Mouse (Mus musculus): ENCODE measurements around the gene 4921524J17Rik. TPM values are rescaled to one million over a fixed set of nuclear protein-coding genes. Genes with fewer than 3 reads are reported as not detected.

The 4921524J17Rik gene
- polyA plus RNA-seq, 1 experiment from 2014 or later, result 60.3 TPM

DNA sequence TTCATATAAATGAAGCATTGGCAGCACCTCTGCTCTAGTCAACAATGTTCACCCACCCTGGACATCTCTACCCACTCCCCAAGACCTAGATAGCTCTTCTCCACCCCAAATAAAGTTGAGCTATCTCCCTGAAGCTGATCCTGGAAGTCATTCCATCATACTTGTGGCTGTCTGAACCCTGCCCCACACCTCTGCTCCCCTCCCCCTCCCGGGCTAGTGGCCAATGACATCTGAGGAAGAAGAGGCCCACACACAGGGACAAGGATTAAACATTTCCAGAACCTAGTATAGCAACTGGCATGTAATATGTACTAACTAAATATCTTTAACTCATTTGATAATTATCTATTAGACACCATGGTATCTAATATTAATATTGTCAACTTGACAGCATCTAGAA lies 29.8 kb upstream of the 4921524J17Rik start:
- WGBS, result 91% methylated on average over 1 of the region's 1 CpGs
- no peak overlapping the region for H3K4me3 ChIP-seq
- H3K9ac ChIP-seq, result no peak overlapping the region
- H3K27me3 ChIP-seq, result no peaks in the 10 kb centered on the region
- H3K4me2 ChIP-seq, result no peak overlapping the region
- no peak for ATAC-seq
- H3K9me3 ChIP-seq (replicated peaks), result no peaks in the 10 kb centered on the region
- no peaks in the 10 kb centered on the region for H3K36me3 ChIP-seq (ENCODE audit: poor library complexity, severe bottlenecking)
- H3K4me1 ChIP-seq, result no peaks in the 10 kb centered on the region
- H3K27ac ChIP-seq, result no peak overlapping the region

DNA sequence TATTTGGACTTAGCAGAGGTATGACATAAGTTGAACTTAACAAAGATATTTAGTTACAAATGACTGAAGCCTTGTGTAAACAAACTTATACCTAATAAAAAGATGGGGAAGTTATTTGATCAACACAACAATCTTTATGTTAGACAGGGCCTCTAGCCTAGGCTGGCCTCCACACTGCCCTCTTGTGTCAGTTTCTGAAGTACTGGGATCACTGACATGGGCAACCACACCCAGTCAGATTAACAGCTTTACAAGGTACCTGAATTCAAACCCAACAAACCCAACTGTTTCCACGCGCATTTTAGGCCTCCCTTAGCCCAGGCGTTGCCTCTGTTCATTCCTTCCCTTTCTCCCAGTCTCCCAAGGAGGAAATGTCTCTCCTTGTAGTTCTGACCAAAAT lies 28.7 kb upstream of the 4921524J17Rik start:
- H3K36me3 ChIP-seq (ENCODE audit: poor library complexity, severe bottlenecking), result no peaks in the 10 kb centered on the region
- H3K4me3 ChIP-seq, result no peak overlapping the region
- no peak overlapping the region for H3K9ac ChIP-seq
- no peaks in the 10 kb centered on the region for H3K4me1 ChIP-seq
- H3K9me3 ChIP-seq (replicated peaks), result no peaks in the 10 kb centered on the region
- ATAC-seq, result no peak
- H3K27ac ChIP-seq, result no peak overlapping the region
- 86% methylated on average over 3 of the region's 3 CpGs for WGBS
- no peaks in the 10 kb centered on the region for H3K27me3 ChIP-seq
- no peak overlapping the region for H3K4me2 ChIP-seq

DNA sequence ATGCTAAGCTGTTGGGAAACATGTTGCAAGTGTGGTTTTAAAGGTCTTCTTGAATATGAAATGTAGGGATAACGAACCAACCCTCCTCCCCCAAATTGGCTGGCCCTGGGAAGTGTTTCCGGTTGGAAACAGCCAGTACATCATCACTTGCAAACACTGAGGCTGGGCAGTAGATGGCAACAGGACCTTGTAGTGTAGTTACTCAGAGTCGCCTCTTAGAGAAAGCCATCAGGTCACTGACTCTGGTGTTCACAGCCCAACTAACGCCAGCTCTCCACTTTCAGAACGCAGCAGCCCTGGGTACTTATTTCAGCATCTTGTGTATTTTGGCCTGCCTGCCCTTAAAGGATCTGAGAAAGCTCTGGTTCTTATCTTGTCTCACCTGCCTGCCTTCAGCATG lies 28.2 kb upstream of the 4921524J17Rik start:
- no peak for ATAC-seq
- no peak overlapping the region for H3K4me2 ChIP-seq
- H3K9me3 ChIP-seq (replicated peaks), result no peaks in the 10 kb centered on the region
- no peaks in the 10 kb centered on the region for H3K4me1 ChIP-seq
- H3K36me3 ChIP-seq (ENCODE audit: poor library complexity, severe bottlenecking), result no peaks in the 10 kb centered on the region
- no peaks in the 10 kb centered on the region for H3K27me3 ChIP-seq
- no peak overlapping the region for H3K4me3 ChIP-seq
- H3K27ac ChIP-seq, result no peak overlapping the region
- H3K9ac ChIP-seq, result no peak overlapping the region
- WGBS, result 44% methylated on average over 5 of the region's 5 CpGs

GRCm38 (mm10) chr8:85459582-85459981 lies 26.9 kb upstream of the 4921524J17Rik start:
- no peaks in the 10 kb centered on the region for H3K9me3 ChIP-seq (replicated peaks)
- H3K4me2 ChIP-seq, result no peak overlapping the region
- H3K27ac ChIP-seq, result no peak overlapping the region
- H3K9ac ChIP-seq, result no peak overlapping the region
- WGBS, result 73% methylated on average over 3 of the region's 3 CpGs
- H3K4me3 ChIP-seq, result no peak overlapping the region
- no peaks in the 10 kb centered on the region for H3K36me3 ChIP-seq (ENCODE audit: poor library complexity, severe bottlenecking)
- ATAC-seq, result no peak
- no peaks in the 10 kb centered on the region for H3K4me1 ChIP-seq
- H3K27me3 ChIP-seq, result no peaks in the 10 kb centered on the region

GRCm38 (mm10) chr8:85456536-85456935 lies 23.9 kb upstream of the 4921524J17Rik start:
- no peak overlapping the region for H3K4me3 ChIP-seq
- H3K9me3 ChIP-seq (replicated peaks), result no peaks in the 10 kb centered on the region
- no peak overlapping the region for H3K9ac ChIP-seq
- WGBS, result 9% methylated on average over 14 of the region's 14 CpGs
- no peaks in the 10 kb centered on the region for H3K27me3 ChIP-seq
- H3K4me1 ChIP-seq, result peaks cover 17% of the 10 kb centered on the region
- peak; percentile 73 for ATAC-seq
- H3K27ac ChIP-seq, result no peak overlapping the region
- no peaks in the 10 kb centered on the region for H3K36me3 ChIP-seq (ENCODE audit: poor library complexity, severe bottlenecking)
- no peak overlapping the region for H3K4me2 ChIP-seq

DNA sequence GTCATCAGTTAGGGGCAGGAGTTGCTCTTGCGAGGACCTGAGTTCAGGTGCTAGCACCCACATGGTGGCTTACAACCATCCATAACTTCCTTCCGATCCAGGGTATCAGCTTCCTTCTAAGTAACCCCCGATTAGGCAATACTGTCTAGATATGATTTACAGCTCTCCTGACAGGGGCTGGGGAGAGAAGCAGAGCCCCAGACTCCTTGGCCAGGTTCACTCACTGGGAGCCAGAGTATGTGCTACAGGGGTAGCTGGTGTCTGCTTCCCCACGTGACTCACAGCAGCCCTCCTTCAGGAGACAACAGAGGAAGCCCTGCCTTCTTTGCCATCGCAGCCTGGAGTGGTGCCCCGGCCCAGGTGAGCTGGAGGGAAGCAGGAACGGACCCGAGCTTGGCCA lies 22.1 kb upstream of the 4921524J17Rik start:
- peaks cover 17% of the 10 kb centered on the region for H3K4me1 ChIP-seq
- H3K27ac ChIP-seq, result no peak overlapping the region
- no peak for ATAC-seq
- 70% methylated on average over 8 of the region's 8 CpGs for WGBS
- H3K9ac ChIP-seq, result no peak overlapping the region
- no peaks in the 10 kb centered on the region for H3K27me3 ChIP-seq
- no peak overlapping the region for H3K4me2 ChIP-seq
- H3K4me3 ChIP-seq, result no peak overlapping the region
- H3K36me3 ChIP-seq (ENCODE audit: poor library complexity, severe bottlenecking), result no peaks in the 10 kb centered on the region
- no peaks in the 10 kb centered on the region for H3K9me3 ChIP-seq (replicated peaks)

DNA sequence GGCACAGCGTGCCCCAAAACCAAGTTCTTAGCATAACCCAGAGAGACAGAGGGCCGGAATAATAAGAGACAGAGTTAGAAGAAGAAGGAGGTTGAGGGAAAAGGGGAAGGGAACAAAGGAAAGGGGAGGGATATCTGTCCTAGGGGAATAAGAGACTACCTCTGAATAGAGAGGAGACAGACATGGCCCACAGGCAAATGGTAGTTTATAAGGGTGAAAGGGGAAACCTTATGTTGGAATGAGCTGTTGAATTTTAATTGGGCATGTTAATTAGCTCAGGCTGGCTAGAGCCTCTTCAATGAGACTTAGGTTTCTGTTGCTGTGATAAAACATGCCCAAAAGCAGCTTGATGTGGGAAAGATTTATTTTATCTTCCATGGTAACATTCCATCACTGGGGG lies 20.6 kb upstream of the 4921524J17Rik start:
- WGBS, result 38% methylated on average over 2 of the region's 2 CpGs
- Histone ChIP-seq H3K27ac (peak overlapping the region; percentile 20; the same call in 1 of the 2 replicates), H3K27me3 (no peaks in the 10 kb centered on the region), H3K4me3 (no peak overlapping the region), H3K4me1 (peaks cover 17% of the 10 kb centered on the region), H3K9me3 (replicated peaks) (no peaks in the 10 kb centered on the region), H3K9ac (no peak overlapping the region), H3K4me2 (no peak overlapping the region), H3K36me3 (ENCODE audit: poor library complexity, severe bottlenecking) (no peaks in the 10 kb centered on the region)
- peak; percentile 58; the same call in 1 of the 2 replicates for ATAC-seq

DNA sequence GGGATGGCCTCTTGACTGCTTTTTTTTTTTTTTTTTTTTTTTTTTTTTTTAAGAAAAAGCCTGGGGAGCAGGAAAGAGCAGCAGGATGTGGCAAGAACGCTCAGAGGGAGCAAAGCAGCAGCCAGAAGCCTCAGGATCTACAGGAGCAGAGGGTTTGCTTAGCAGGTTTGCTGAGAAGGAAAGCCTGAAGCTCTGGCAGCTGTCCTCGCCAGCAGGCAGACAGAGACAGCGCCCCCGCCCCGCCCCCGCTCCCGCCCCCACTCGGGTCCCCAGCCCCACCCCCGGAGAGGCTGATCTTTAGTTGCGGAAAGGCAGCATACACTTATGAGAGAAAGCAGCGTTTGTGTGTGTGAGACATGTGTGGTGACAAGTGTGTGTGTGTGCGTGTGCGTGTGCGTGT lies 19.7 kb upstream of the 4921524J17Rik start:
- no peaks in the 10 kb centered on the region for H3K27me3 ChIP-seq
- H3K36me3 ChIP-seq (ENCODE audit: poor library complexity, severe bottlenecking), result no peaks in the 10 kb centered on the region
- H3K4me1 ChIP-seq, result peaks cover 17% of the 10 kb centered on the region
- 0 out of 2 replicates have a peak overlapping the region, but pooled peaks have one; percentile 26 for H3K9ac ChIP-seq
- WGBS, result 18% methylated on average over 14 of the region's 14 CpGs
- peak overlapping the region; percentile 45 for H3K4me2 ChIP-seq
- peak; percentile 41; the same call in 1 of the 2 replicates for ATAC-seq
- no peaks in the 10 kb centered on the region for H3K9me3 ChIP-seq (replicated peaks)
- 0 out of 2 replicates have a peak overlapping the region, but pooled peaks have one; percentile 3 for H3K4me3 ChIP-seq
- H3K27ac ChIP-seq, result no peak overlapping the region; the same call in 1 of the 2 replicates

DNA sequence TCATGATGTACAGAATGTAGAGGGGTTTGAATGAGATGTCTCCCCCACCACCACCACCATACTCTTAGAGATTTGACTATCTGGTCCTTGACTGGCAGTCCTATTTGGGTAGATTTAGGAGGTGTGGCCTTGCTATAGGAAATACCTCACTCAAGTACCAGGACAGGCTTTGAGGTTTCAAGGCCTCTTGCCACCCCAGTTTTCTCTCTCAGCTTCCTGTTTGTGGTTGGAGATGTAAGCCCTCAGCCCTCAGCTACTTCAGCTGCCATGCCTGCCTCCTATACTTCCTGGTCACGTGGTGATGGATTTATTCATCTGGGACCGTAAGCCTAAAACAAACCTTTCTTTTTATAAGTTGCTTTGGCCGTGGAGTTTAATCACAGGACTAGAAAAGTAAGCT lies 17.7 kb upstream of the 4921524J17Rik start:
- Histone ChIP-seq H3K9ac (no peak overlapping the region), H3K4me2 (no peak overlapping the region), H3K27me3 (no peaks in the 10 kb centered on the region), H3K27ac (no peak overlapping the region), H3K9me3 (replicated peaks) (no peaks in the 10 kb centered on the region), H3K4me1 (peaks cover 17% of the 10 kb centered on the region), H3K4me3 (no peak overlapping the region), H3K36me3 (ENCODE audit: poor library complexity, severe bottlenecking) (no peaks in the 10 kb centered on the region)
- WGBS, result 81% methylated on average over 3 of the region's 3 CpGs
- ATAC-seq, result no peak

GRCm38 (mm10) chr8:85445936-85446685 lies 13.5 kb upstream of the 4921524J17Rik start:
- Histone ChIP-seq H3K9me3 (replicated peaks) (no peaks in the 10 kb centered on the region), H3K36me3 (ENCODE audit: poor library complexity, severe bottlenecking) (no peaks in the 10 kb centered on the region), H3K4me1 (0 out of 2 replicates have a peak, but pooled peaks cover 3% of the 10 kb centered on the region), H3K27me3 (no peaks in the 10 kb centered on the region), H3K4me3 (no peak overlapping the region), H3K9ac (no peak overlapping the region), H3K4me2 (no peak overlapping the region), H3K27ac (no peak overlapping the region)
- 87% methylated on average over 15 of the region's 15 CpGs for WGBS
- no peak for ATAC-seq

GRCm38 (mm10) chr8:85444092-85444491 lies 11.5 kb upstream of the 4921524J17Rik start:
- no peaks in the 10 kb centered on the region for H3K9me3 ChIP-seq (replicated peaks)
- no peak for ATAC-seq
- H3K4me3 ChIP-seq, result no peak overlapping the region
- no peak overlapping the region for H3K4me2 ChIP-seq
- H3K27ac ChIP-seq, result no peak overlapping the region
- H3K27me3 ChIP-seq, result no peaks in the 10 kb centered on the region
- no peaks in the 10 kb centered on the region for H3K36me3 ChIP-seq (ENCODE audit: poor library complexity, severe bottlenecking)
- no peak overlapping the region for H3K9ac ChIP-seq
- H3K4me1 ChIP-seq, result 0 out of 2 replicates have a peak, but pooled peaks cover 3% of the 10 kb centered on the region

DNA sequence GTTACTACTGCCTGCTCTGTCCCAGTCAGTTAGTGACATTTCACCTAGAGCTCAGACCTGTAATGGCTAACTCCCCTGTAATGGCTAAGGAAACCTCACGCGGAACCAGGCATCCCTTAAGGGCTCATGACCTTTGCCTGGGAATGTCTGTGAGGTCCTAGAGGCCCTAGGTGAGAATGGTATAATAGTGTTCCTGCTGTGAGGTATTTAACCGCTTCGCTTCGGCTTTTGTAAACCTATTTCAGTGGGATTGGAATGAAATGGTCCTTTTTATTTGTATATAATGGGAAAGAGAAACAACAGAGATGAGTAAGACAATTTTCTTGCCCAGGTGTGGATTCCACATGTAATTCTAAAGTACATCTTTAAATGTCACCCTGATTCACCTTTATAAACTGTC lies 8.9 kb upstream of the 4921524J17Rik start:
- no peak overlapping the region for H3K4me3 ChIP-seq
- no peak overlapping the region for H3K27ac ChIP-seq
- H3K36me3 ChIP-seq (ENCODE audit: poor library complexity, severe bottlenecking), result no peaks in the 10 kb centered on the region
- H3K27me3 ChIP-seq, result no peaks in the 10 kb centered on the region
- no peak for ATAC-seq
- no peak overlapping the region for H3K9ac ChIP-seq
- H3K4me1 ChIP-seq, result 0 out of 2 replicates have a peak, but pooled peaks cover 3% of the 10 kb centered on the region
- no peaks in the 10 kb centered on the region for H3K9me3 ChIP-seq (replicated peaks)
- H3K4me2 ChIP-seq, result no peak overlapping the region
- WGBS, result 34% methylated on average over 5 of the region's 5 CpGs

DNA sequence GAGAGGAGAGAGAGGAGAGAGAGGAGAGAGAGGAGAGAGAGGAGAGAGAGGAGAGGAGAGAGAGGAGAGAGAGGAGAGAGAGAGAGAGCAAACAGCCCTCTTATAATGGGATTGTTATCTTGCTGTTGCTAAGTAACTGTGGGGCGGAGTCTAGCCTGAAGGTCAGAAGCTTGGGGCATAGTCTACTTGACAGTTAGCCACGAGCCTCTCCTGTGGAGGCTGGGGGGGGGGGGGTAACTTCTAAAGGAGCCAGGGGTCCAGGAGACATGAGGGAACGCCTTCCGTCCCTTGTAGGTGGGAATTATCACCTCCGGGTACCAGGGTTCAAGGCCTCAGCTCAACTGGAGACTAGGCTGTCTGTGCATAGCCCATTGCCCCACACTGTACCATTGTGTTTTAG lies 3.1 kb upstream of the 4921524J17Rik start:
- peaks cover 8% of the 10 kb centered on the region for H3K4me1 ChIP-seq
- 61% methylated on average over 5 of the region's 5 CpGs for WGBS
- no peak for ATAC-seq
- H3K27ac ChIP-seq, result no peak overlapping the region
- no peaks in the 10 kb centered on the region for H3K36me3 ChIP-seq (ENCODE audit: poor library complexity, severe bottlenecking)
- H3K27me3 ChIP-seq, result no peaks in the 10 kb centered on the region
- no peak overlapping the region for H3K9ac ChIP-seq
- H3K4me2 ChIP-seq, result no peak overlapping the region
- no peak overlapping the region for H3K4me3 ChIP-seq
- no peaks in the 10 kb centered on the region for H3K9me3 ChIP-seq (replicated peaks)
